Mouse (Mus musculus): ENCODE results near the gene Fgd3. TPM values are rescaled to one million over a fixed set of nuclear protein-coding genes. Genes with fewer than 3 reads are reported as not detected.
A peak's percentile ranks its signal among the peaks of the same experiment; 100 is the strongest.

Fgd3 gene
- total RNA-seq, 2 experiments from 2014 or later, result 0.64 to 1.2 TPM

GRCm38 (mm10) chr13:49220912-49221311, 99.2 kb downstream of the Fgd3 start:
- intact Hi-C loops (cut with DNase I), result no loop called here
- DNase-seq, result no peak

DNA sequence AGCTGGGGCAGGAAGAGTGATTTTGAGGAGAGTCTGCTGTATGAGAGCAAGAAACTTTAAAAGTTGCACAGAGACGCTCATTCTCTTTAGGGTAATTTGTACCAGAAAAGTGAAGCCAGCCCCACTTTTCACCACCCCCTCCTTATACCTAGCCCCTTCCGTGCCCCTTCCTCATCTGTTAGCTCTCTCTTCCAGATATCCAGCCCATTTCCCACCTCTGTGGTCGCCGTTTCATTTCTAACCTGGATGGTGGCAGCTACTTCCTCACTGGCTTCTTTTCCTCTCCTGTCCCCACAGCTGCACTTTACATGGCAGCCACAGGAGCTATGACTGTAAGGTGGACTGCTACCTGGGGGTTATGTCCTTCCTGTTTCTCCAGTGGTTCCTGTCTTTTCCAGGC, 100.7 kb downstream of the Fgd3 start:
- DNase-seq, result no peak
- intact Hi-C loops (cut with DNase I), result loop anchor here (5.0 to 10.0 kb wide), 2 partner anchors 163 to 435 kb away; partner anchors contain the start of genes Cenpp and Nol8

DNA sequence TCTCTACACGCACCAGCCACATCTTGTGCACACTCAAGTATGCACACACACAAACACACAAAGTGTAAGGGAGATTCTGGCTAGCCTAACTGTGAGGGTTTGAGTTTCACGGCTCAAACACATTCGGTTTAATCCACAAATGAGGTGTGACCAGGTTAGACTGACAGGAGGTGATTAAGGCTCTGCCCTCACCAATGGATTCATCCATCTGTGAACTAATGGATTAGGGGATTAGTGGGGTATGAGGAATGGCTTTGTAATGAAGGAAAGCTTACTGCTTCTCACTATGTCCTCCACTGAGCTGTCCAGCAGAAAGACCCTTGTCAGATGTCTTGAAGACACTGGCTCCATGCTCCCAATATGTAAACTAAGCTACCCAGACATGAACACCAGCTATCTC, 101.5 kb downstream of the Fgd3 start:
- no peak for DNase-seq
- intact Hi-C loops (cut with DNase I), result loop anchor here (5.0 to 10.0 kb wide), 2 partner anchors 164 to 436 kb away; partner anchors contain the start of genes Cenpp and Nol8

DNA sequence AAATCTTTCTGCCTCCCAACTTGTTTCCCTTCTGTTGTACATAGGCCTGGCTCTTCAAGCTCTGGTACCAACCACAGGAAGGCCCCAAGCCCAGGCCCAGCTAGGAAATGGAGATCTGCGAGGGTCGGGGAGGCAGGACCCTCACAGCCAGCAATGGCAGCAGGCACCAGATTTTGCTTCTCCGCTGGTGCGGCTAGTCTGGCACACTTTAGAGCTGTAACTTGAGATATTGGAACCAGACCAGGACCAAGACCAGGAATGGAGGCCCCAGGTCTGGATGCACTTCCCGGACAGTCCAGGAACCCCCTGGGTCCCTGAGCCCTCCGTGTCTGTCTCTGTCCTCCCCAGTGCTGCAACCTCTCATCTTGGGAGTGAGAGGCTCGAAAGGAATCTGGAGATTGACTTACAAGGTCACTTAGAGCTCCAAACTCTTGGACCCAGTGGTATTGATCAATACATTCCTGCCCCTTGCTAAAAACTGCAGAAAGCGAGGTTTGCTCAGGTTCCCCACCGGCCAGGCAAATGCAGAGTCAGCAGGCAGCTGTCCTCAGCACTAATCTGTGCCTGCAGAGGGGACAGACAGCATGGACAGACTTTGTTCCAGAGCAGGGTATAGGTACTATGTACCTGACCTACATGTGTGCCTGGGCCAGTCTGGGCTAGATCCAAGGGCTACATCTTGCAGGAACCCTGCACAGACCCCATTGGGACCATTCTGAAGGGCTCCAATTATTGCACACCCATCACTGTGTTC, 103.1 kb downstream of the Fgd3 start:
- no peak for DNase-seq
- intact Hi-C loops (cut with DNase I), result loop anchor here (5.0 to 10.0 kb wide), 2 partner anchors 165 to 438 kb away; partner anchors contain the start of genes Cenpp and Nol8

DNA sequence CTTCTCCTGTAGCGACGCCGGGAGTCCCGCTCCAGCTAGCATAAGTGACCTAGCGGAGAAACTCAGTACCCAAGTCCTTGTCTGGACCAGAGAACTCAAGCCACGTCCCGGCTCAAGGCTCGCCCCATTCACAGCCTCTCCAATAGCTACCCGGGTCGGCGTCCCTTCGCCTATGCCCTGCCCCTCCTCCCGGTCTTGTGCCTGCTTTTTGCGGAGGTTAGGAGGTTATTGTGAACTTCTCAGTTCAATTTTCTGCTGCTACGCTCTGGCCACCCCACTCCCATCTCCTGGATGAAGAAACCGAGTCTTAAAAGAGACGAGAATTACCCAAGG, 103.9 kb downstream of the Fgd3 start:
- intact Hi-C loops (cut with DNase I), result loop anchor here (5.0 to 10.0 kb wide), 2 partner anchors 166 to 439 kb away; partner anchors contain the start of genes Cenpp and Nol8
- DNase-seq, result no peak

DNA sequence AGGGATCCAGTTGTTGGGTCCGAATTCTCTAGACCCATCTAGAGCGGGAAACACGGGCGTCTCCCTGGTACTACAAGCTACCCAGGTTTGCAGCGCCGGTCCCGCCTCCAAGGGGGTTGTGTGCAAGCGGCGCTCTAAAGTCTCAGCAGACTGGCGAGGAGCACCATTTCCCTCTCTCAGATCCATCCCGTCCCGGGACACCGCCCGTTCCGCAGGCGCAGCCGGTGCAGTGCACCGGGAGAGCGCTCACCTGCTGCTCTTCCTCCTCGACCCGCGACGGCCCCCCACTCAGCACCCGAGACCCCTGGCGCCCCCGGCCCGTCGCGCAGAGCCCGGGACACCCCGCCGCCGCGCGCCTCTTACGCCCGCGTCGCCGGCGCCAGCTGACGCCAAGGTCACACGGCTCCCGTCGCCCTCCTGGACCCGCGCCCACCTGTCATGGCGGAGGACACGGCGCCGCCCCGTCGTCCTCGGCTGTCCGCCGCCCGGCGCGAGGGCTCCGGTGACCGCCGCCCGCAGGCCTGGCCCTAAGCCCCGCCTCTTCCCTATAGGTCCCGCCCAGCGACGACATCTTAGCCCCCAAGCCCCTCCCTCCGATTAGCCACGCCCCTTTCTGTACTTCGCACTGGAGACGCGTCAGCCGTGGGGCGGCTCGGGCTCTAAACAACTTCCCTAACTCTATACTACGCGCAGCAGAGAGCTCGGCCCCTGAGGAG, 104.4 kb downstream of the Fgd3 start, which contains the start of gene Card19:
TSS of gene Card19 (minus strand) at position 534 of the 716 bp plus-strand sequence.
- intact Hi-C loops (cut with DNase I), result loop anchor here (5.0 to 10.0 kb wide), 2 partner anchors 167 to 439 kb away; partner anchors contain the start of genes Cenpp and Nol8
- DNase-seq, result peak; percentile 98

DNA sequence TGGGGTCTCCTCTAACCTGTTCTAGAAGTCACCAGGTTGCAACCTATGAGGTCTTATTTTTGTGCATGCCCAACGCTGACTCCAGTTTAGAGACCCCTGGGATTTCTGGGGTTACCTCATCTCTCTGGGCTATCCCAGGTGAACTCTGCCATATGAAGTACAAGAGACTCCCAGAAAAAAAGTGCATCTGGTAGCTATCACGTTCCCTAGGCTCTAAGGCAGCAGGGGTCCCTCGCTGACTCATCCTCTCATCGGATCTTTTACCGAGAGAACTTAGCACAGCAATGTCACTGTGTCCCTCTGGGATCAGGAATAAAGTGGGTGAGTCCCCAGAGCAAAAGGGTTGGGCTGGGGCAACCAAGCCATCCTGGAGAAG, 105.0 kb downstream of the Fgd3 start:
- intact Hi-C loops (cut with DNase I), result loop anchor here (5.0 to 10.0 kb wide), 2 partner anchors 167 to 440 kb away; partner anchors contain the start of genes Cenpp and Nol8
- DNase-seq, result no peak

DNA sequence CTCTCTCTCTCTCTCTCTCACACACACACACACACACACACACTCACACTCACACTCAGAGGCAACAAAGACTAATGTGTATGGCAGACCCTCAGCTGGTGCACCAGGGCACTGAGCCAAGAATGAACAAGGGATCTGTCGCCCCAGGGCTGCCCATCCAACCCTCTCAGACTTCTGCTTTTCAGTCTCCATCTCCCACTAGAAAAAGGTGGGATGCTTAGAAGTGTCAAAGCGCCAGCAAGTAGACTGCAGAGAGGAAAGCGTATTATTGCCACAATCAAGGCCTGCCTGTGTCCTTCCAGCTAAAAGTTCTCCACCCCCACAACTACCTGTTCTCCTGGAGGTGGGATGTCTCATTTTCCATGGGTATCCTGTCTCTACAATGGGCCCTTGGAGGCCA, 105.7 kb downstream of the Fgd3 start:
- intact Hi-C loops (cut with DNase I), result loop anchor here (1.0 to 10.0 kb wide), 2 partner anchors 24 to 440 kb away; partner anchors contain the start of genes Cenpp and Nol8
- DNase-seq, result no peak

DNA sequence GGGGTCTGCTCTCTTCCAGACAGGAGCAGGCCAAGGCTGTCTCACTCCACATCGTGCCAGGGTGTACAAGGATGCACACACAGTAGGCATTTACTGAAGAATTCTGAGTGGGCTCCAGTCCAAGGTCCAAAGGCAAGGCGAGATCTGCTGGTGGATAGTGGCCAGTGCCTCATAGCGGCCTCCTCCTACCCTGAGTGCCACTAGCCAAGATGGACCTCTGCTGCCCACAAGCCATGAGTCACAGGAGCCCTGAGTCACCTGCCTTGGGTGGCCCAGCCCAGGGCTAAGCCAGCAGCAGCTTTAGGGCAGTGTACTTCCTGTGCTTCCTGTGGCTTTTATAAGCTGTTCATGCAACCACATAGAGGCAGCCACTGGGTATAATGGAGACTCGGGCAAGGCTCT, 106.6 kb downstream of the Fgd3 start:
- peak; percentile 36 to 56 for DNase-seq
- intact Hi-C loops (cut with DNase I), result loop anchor here (10.0 kb wide), 1 partner anchor 441 kb away; the partner anchor contains the start of genes Cenpp and Nol8

GRCm38 (mm10) chr13:49212711-49213500, 107.2 kb downstream of the Fgd3 start:
- intact Hi-C loops (cut with DNase I), result loop anchor here (10.0 kb wide), 1 partner anchor 442 kb away; the partner anchor contains the start of genes Cenpp and Nol8
- DNase-seq, result no peak

Other genes starting within 250 kb of the Fgd3 start
- gene Wnk2, start 172.3 kb downstream of the Fgd3 start, total RNA-seq (2021), result 10 to 100 TPM; 75.0 to 77.2 TPM
- gene Ninj1, start 132.8 kb downstream of the Fgd3 start, total RNA-seq (2021), result 100 to 1,000 TPM; 110 to 136 TPM
- 100 to 1,000 TPM; 152 to 164 TPM for gene Card19, start 104.3 kb downstream of the Fgd3 start, total RNA-seq (2021)
- 1 to 10 TPM; 1.1 to 1.3 TPM for gene Susd3, start 71.6 kb downstream of the Fgd3 start, total RNA-seq (2021)
- gene Bicd2, start 21.3 kb upstream of the Fgd3 start, total RNA-seq (2021), result 10 to 100 TPM; 73.4 to 79.7 TPM
- gene Ippk, start 100.9 kb upstream of the Fgd3 start, total RNA-seq (2021), result 1 to 10 TPM; 6.5 TPM
- gene Tes3-ps, start 173.0 kb upstream of the Fgd3 start, total RNA-seq (2021), result 1 to 10 TPM; 1.1 to 1.5 TPM
- 10 to 100 TPM; 14.2 to 14.5 TPM for gene Ecm2, start 184.5 kb upstream of the Fgd3 start, total RNA-seq (2021)
- 10 to 100 TPM; 21.3 to 29.7 TPM for gene Aspn, start 224.1 kb upstream of the Fgd3 start, total RNA-seq (2021)